Mouse (Mus musculus) lung, embryonic 14.5 days (tissue): ENCODE data around the gene Elmod1. TPM values are rescaled to one million over a fixed set of nuclear protein-coding genes. Genes with fewer than 3 reads are reported as not detected.

ENCODE experiments used
- ATAC-seq: fragments of 200-750 bp; cut with Nextera tagmentation; 2 replicates; pipeline ENCODE4 v1.8.0; 2017; ENCODE audit warnings: mild to moderate bottlenecking, moderate TSS enrichment, moderate library complexity; ENCODE audit not compliant: insufficient read depth
- DNase-seq: peaks from one replicate; pipeline ENCODE4 v3.0.0-alpha.2; 2015
- H3K27ac ChIP-seq: fragments of 300-500 bp; sonication (generic); 2 replicates; pipeline ENCODE4 v1.5.1; 2014; ENCODE audit warnings: low read depth, mild to moderate bottlenecking, moderate library complexity
- H3K27me3 ChIP-seq: fragments of 300-500 bp; sonication (generic); 2 replicates; pipeline ENCODE4 v1.6.1; 2014; ENCODE audit warnings: low read length, control low read depth; ENCODE audit not compliant: insufficient read depth
- H3K36me3 ChIP-seq: fragments of 300-500 bp; sonication (generic); 2 replicates; pipeline ENCODE4 v1.6.1; 2014; ENCODE audit warnings: control low read depth; ENCODE audit not compliant: insufficient read depth
- H3K4me1 ChIP-seq: fragments of 300-500 bp; sonication (generic); 2 replicates; pipeline ENCODE4 v1.6.1; 2014; ENCODE audit warnings: antibody characterized with exemption, control low read depth; ENCODE audit not compliant: insufficient read depth
- H3K4me2 ChIP-seq: fragments of 300-500 bp; sonication (generic); 2 replicates; pipeline ENCODE4 v1.6.1; 2014; ENCODE audit warnings: mild to moderate bottlenecking
- H3K4me3 ChIP-seq: fragments of 300-500 bp; sonication (generic); 2 replicates; pipeline ENCODE4 v1.5.1; 2014; ENCODE audit warnings: low read depth, low read length
- H3K9ac ChIP-seq: fragments of 300-500 bp; sonication (generic); 2 replicates; pipeline ENCODE4 v1.6.1; 2014
- H3K9me3 ChIP-seq: fragments of 300-500 bp; sonication (generic); 2 replicates; pipeline ENCODE4 v1.6.1; 2016; ENCODE audit warnings: low read depth, low read length, control low read depth
- CTCF ChIP-seq: IDR thresholded peaks from 2 replicates; pipeline ENCODE4 v1.5.1; 2016; ENCODE audit warnings: antibody characterized with exemption, low read depth
- WGBS: fragments of 180-500 bp; shearing (Covaris S2); extraction: QIAGEN DNeasy Blood & Tissue Kit; methylation state at CpG from one replicate; pipeline ENCODE4 v1.1.7; 2014; 5-methylcytosine and 5-hydroxymethylcytosine counted together
- polyA plus RNA-seq: library from polyadenylated mRNA; unstranded; fragments of >200 nt; fragmentation: Nextera tagmentation; extraction: Ambion mirVana; gene quantifications from 2 replicates; pipeline ENCODE4 v1.2.1, GENCODE M21; 2014

The Elmod1 gene
- polyA plus RNA-seq, 1 experiment from 2014 or later = not detected

GRCm38 (mm10) chr9:53947463-53947862 lies 27.6 kb downstream of the Elmod1 start:
- Histone ChIP-seq H3K9ac (no peak overlapping the region), H3K36me3 (no peaks in the 10 kb centered on the region), H3K27ac (no peak overlapping the region), H3K27me3 (no peaks in the 10 kb centered on the region), H3K9me3 (no peaks in the 10 kb centered on the region), H3K4me1 (no peaks in the 10 kb centered on the region), H3K4me2 (no peak overlapping the region), H3K4me3 (no peak overlapping the region)
- TF ChIP-seq CTCF = peak; percentile 19; the same call in 1 of the 2 replicates
- WGBS = 94% methylated on average over 2 of the region's 2 CpGs
- DNase-seq (no peak), ATAC-seq (no peak)

GRCm38 (mm10) chr9:53938555-53938954 lies 36.5 kb downstream of the Elmod1 start:
- Histone ChIP-seq H3K36me3 (no peaks in the 10 kb centered on the region), H3K9ac (no peak overlapping the region), H3K27ac (no peak overlapping the region), H3K4me2 (no peak overlapping the region), H3K4me1 (no peaks in the 10 kb centered on the region), H3K9me3 (no peaks in the 10 kb centered on the region), H3K4me3 (no peak overlapping the region), H3K27me3 (no peaks in the 10 kb centered on the region)
- peak; percentile 61 for DNase-seq
- peak; percentile 81 for ATAC-seq
- no peak for TF ChIP-seq CTCF
- 38% methylated on average over 3 of the region's 3 CpGs for WGBS

- 66% methylated on average over 13 of the region's 13 CpGs for WGBS
- H3K27me3 ChIP-seq = no peaks in the 10 kb centered on the region
- no peak overlapping the region for H3K4me2 ChIP-seq
- DNase-seq (peak; percentile 45), ATAC-seq (no peak)
- no peak overlapping the region for H3K27ac ChIP-seq
- H3K9me3 ChIP-seq = no peaks in the 10 kb centered on the region
- TF ChIP-seq CTCF = peak; percentile 62
- H3K4me3 ChIP-seq = no peak overlapping the region
- no peaks in the 10 kb centered on the region for H3K4me1 ChIP-seq
- H3K36me3 ChIP-seq = no peaks in the 10 kb centered on the region
- no peak overlapping the region for H3K9ac ChIP-seq
These were observed 40.9 kb downstream of the Elmod1 start for GRCm38 (mm10) chr9:53934179-53934578.

GRCm38 (mm10) chr9:53933375-53933774 lies 41.7 kb downstream of the Elmod1 start:
- ATAC-seq = no peak
- Histone ChIP-seq H3K9me3 (no peaks in the 10 kb centered on the region), H3K9ac (no peak overlapping the region), H3K36me3 (no peaks in the 10 kb centered on the region), H3K4me2 (no peak overlapping the region), H3K4me1 (no peaks in the 10 kb centered on the region), H3K27me3 (no peaks in the 10 kb centered on the region), H3K27ac (no peak overlapping the region), H3K4me3 (no peak overlapping the region)
- TF ChIP-seq CTCF = no peak
- WGBS = 80% methylated on average over 4 of the region's 4 CpGs
- no peak for DNase-seq

- no peak overlapping the region for H3K9ac ChIP-seq
These were observed 44.2 kb downstream of the Elmod1 start for GRCm38 (mm10) chr9:53930906-53931305.

GRCm38 (mm10) chr9:53921061-53921460 lies 54.0 kb downstream of the Elmod1 start:
- DNase-seq (no peak), ATAC-seq (no peak)
- no peak overlapping the region for H3K27ac ChIP-seq
- no peak overlapping the region for H3K4me3 ChIP-seq
- no peak for TF ChIP-seq CTCF
- H3K27me3 ChIP-seq = no peaks in the 10 kb centered on the region
- H3K9me3 ChIP-seq = no peaks in the 10 kb centered on the region
- no peaks in the 10 kb centered on the region for H3K4me1 ChIP-seq
- no peak overlapping the region for H3K9ac ChIP-seq
- H3K4me2 ChIP-seq = no peak overlapping the region
- H3K36me3 ChIP-seq = no peaks in the 10 kb centered on the region
- 88% methylated on average over 1 of the region's 1 CpGs for WGBS

More at GRCm38 (mm10) chr9:53930906-53931305, 44.2 kb downstream of the Elmod1 start:
- Histone ChIP-seq H3K27ac (no peak overlapping the region), H3K4me3 (no peak overlapping the region), H3K36me3 (no peaks in the 10 kb centered on the region), H3K9me3 (no peaks in the 10 kb centered on the region), H3K4me2 (no peak overlapping the region), H3K27me3 (no peaks in the 10 kb centered on the region), H3K4me1 (no peaks in the 10 kb centered on the region)
- no peak for TF ChIP-seq CTCF
- ATAC-seq (no peak), DNase-seq (peak; percentile 50)
- WGBS = 12% methylated on average over 7 of the region's 7 CpGs

- Histone ChIP-seq H3K4me1 (no peaks in the 10 kb centered on the region), H3K9ac (no peak overlapping the region), H3K36me3 (no peaks in the 10 kb centered on the region), H3K27ac (no peak overlapping the region), H3K4me2 (no peak overlapping the region), H3K4me3 (no peak overlapping the region), H3K9me3 (no peaks in the 10 kb centered on the region), H3K27me3 (no peaks in the 10 kb centered on the region)
- no peak for ATAC-seq
- DNase-seq = no peak
- WGBS = 60% methylated on average over 10 of the region's 10 CpGs
- TF ChIP-seq CTCF = no peak
These were observed 59.0 kb downstream of the Elmod1 start for GRCm38 (mm10) chr9:53915929-53916721.
